Mouse (Mus musculus) cerebellum, postnatal 36 days (tissue): ENCODE results near the gene Dhx35.

Experiments used
- DNase-seq, 2 experiments: peaks; one replicate each; pipeline ENCODE4 v3.0.0; 2021 to 2022; ENCODE audit warnings: mixed read lengths in 2 of 2

Gene Dhx35

GRCm38 (mm10) chr2:158898469-158899196 lies 104.0 kb downstream of the Dhx35 start:
- no peak for DNase-seq
